Mouse (Mus musculus) bone marrow macrophage, adult 2 months (primary cell): ENCODE results near the gene Entpd3. TPM values are rescaled to one million over a fixed set of nuclear protein-coding genes. Genes with fewer than 3 reads are reported as not detected.

Source experiments
- H3K27ac ChIP-seq: 2 replicates; pipeline ENCODE4 v1.5.1; 2012; ENCODE audit warnings: low read depth, low read length; ENCODE audit not compliant: insufficient read depth
- H3K4me1 ChIP-seq: 2 replicates; pipeline ENCODE4 v1.6.1; 2012; ENCODE audit warnings: low read length; ENCODE audit not compliant: control insufficient read depth, insufficient read depth
- H3K4me3 ChIP-seq: 2 replicates; pipeline ENCODE4 v1.5.1; 2012; ENCODE audit warnings: mild to moderate bottlenecking, low read length, moderate library complexity; ENCODE audit not compliant: insufficient read depth
- CTCF ChIP-seq: IDR thresholded peaks from 2 replicates; pipeline ENCODE4 v1.5.1; 2012; ENCODE audit warnings: low read depth, mild to moderate bottlenecking, low read length, moderate library complexity
- POLR2A ChIP-seq: IDR thresholded peaks from 2 replicates; pipeline ENCODE4 v1.6.1; 2012; ENCODE audit warnings: mild to moderate bottlenecking, low read depth, low read length, borderline replicate concordance
- polyA plus RNA-seq: library from polyadenylated mRNA; stranded (reverse); fragments of >200 nt; gene quantifications from 2 replicates; pipeline ENCODE4 v1.2.4, GENCODE M21; 2012; ENCODE audit not compliant: missing spikeins, insufficient read depth, insufficient read length

Gene Entpd3
- polyA plus RNA-seq, 1 experiment = not detected

DNA sequence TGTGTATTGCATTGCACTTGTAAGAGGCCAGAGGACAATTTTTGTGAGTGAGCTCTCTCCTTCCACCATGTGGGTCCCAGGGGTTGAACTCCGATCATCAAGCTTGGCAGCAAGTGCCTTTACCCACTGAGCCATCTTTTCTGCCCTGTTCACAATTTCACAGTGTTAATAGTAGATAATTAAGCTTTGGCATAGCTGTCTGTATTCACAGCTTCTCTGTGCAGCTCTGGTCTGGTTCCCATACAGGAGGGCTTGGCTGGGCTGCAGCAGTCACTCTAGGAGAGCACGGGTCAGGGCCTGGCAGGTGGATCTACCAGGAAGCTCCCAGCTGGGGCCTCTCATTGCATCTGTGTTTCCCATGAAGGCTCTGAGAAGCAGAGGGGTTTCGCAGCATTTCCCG is 55.7 kb downstream of the Entpd3 start:
- H3K27ac ChIP-seq = no peak overlapping the region
- H3K4me3 ChIP-seq = no peak overlapping the region
- H3K4me1 ChIP-seq = no peaks in the 10 kb centered on the region
- no peak for TF ChIP-seq CTCF
- TF ChIP-seq POLR2A = no peak

DNA sequence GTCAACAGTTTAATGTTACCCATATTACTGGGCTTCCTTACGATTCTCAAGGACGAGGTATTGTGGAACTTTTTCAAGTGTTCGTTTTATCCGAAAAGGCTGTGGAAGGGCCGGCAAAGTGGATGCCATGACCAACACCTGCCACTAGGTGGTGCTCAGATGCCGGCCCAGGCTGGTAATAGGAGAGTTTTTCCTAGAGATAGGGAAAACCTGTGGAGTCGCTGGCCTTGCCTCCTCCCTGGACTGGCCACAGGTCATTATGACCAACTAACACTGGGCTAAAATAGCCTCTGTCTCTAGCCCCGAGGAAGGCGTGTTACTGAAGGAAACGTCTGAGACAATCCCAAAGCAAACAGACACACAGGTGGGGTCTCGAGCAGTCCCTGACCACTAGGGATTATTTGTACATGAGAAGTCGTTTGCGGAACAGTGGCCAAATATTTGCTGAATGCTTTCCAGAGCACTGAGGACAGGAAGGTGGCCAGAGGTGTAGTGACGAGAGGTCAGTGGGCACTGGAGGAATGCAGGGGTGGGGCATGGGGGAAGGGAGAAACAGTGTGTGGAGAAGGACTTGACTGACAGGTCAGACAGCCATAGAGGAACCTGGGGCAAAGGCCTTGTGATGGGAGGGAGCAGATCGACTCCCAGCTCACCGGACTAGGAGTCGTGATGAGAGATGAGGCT is 62.0 kb downstream of the Entpd3 start:
- TF ChIP-seq POLR2A = no peak
- TF ChIP-seq CTCF = peak; percentile 87
- no peaks in the 10 kb centered on the region for H3K4me1 ChIP-seq
- no peak overlapping the region for H3K27ac ChIP-seq
- no peak overlapping the region; the same call in 1 of the 2 replicates for H3K4me3 ChIP-seq

GRCm38 (mm10) chr9:120602172-120602838 is 62.7 kb downstream of the Entpd3 start:
- no peak overlapping the region for H3K4me3 ChIP-seq
- H3K27ac ChIP-seq = no peak overlapping the region
- TF ChIP-seq CTCF (no peak), POLR2A (no peak)
- no peaks in the 10 kb centered on the region for H3K4me1 ChIP-seq

DNA sequence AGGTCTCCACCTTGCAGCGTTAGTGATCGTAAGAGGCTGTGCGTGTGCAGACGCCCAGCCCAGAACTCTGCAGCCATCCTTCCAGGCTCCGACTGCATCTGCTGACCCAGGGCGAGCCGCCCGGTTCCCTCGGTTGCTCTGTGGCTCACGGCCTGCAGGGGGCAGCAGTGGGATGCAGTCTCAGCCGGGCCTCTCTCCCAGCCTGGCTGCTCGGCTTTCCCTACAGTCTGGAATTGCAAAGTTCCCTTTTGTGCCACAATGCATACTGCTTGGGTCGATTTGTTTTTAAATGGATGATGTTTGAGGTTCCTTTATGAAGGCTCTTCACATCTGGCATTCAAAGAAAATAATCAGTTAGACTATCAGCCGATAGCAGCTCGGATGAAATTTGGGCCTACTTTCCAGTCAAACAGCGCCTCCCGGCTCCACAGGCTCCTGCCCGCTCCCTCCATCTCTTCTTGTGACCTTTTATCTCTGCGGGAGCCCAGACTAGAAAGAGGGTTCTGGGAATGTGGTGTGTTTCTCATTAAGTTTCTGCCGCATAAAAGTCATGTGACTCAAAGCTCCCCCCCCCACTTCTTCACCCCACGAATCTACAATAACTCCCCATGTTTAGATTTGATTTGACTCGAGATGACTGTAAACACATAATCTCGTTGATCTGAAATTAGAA is 63.4 kb downstream of the Entpd3 start:
- H3K4me1 ChIP-seq = no peaks in the 10 kb centered on the region
- TF ChIP-seq CTCF (no peak; the same call in 1 of the 2 replicates), POLR2A (no peak)
- H3K4me3 ChIP-seq = no peak overlapping the region
- no peak overlapping the region for H3K27ac ChIP-seq

- Histone ChIP-seq H3K4me3 (no peak overlapping the region), H3K27ac (no peak overlapping the region)
- TF ChIP-seq POLR2A (no peak), CTCF (no peak)
Measured at GRCm38 (mm10) chr9:120603512-120603908, 63.9 kb downstream of the Entpd3 start.

DNA sequence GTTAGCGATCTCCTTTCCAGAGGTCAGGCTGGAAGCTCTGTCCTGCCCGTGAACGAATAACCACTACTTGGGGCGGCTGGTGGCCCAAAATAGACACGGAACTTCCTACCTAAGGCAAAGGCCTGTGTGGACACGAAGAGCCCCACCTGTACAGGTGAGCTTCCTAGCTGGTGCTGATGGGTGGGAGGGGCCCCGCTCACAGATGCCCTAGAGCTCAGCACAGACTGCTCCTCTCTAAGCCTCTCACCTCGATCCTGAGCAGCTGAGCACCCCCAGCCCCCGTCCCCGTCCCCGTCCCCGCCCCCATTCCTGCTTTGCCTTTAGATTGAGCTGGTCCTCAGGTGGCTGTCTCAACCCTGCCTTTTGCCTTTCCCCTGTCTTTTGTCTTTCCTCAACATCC is 64.3 kb downstream of the Entpd3 start:
- TF ChIP-seq CTCF = no peak
- TF ChIP-seq POLR2A = no peak
- Histone ChIP-seq H3K27ac (no peak overlapping the region), H3K4me3 (no peak overlapping the region)

More at GRCm38 (mm10) chr9:120603512-120603908, 63.9 kb downstream of the Entpd3 start:
- no peaks in the 10 kb centered on the region for H3K4me1 ChIP-seq

DNA sequence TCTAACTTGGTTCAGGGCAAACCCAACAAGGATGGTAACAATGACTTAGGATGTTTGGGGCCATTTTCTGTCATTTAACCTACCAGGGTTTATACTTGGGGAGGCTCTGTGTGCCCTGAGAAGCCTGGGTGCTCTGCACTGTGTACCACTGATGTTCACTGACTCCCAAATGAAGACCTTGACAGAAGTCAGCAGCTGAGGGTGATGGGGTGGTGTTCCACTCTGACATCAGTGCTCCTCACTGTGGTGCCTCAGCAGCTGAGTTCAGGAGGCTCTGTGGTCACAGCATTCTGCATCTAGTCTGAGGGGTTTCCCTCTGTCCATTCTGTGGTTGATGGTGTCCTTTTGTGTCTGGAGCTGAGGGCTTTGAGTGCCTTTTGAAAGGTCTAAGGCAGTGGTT is 71.4 kb downstream of the Entpd3 start:
- Histone ChIP-seq H3K4me1 (no peaks in the 10 kb centered on the region), H3K27ac (no peak overlapping the region), H3K4me3 (no peak overlapping the region)
- TF ChIP-seq CTCF (no peak), POLR2A (no peak)

More for the DNA sequence above, 64.3 kb downstream of the Entpd3 start:
- no peaks in the 10 kb centered on the region for H3K4me1 ChIP-seq

DNA sequence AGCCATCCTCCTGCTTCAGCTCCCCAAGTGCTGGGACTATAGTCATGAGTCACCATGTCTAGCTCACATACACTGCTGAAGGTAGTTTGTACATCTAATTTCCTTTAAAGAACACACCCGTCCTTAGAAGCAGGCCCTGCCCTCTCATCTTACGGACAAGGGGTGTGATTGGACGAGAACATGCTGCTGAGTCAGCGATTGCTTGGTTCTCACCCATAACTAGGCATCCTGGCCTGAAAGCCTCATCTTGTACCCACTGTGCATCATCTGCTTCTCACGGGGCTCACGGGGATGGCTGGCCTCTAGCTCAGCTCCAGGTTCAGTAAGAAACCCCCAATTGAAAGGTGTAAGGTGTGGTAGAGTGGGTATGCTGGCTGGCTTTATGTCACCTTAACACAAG is 74.4 kb downstream of the Entpd3 start:
- H3K4me3 ChIP-seq = no peak overlapping the region
- TF ChIP-seq POLR2A = no peak
- TF ChIP-seq CTCF = no peak
- H3K27ac ChIP-seq = no peak overlapping the region
- no peaks in the 10 kb centered on the region for H3K4me1 ChIP-seq

Other genes starting within 250 kb of the Entpd3 start
- not detected in 2 replicates for gene Myrip, start 238.3 kb upstream of the Entpd3 start, polyA plus RNA-seq
- 63.6 and 66.8 TPM in 2 replicates for gene Eif1b, start 47.6 kb upstream of the Entpd3 start, polyA plus RNA-seq
- gene Rpl14, start 31.6 kb downstream of the Entpd3 start, polyA plus RNA-seq = 711 and 874 TPM in 2 replicates